Mouse (Mus musculus): ENCODE results near the gene Man1c1.

DNA sequence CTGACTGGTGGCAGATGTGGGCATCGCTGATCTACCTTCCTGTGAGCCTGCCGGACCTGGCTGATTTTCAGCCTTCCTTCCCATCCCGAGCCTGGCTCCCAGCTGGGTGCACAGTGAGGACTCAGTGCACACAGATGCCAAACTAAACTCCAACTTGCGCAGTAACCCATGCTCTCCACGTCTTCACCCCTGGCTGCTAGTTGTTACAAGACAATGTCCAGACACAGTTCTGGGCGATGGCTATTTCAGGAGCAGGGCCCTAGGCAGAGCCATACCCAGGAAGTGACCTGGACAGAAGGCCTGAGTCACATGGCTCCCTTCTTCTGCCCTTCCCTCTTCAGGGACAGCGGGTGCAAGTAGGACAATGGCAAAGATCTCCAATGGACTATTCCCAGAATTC, 76.0 kb downstream of the Man1c1 start:
- TF ChIP-seq MAFK (IDR thresholded peaks at IDR 0.05; ENCODE audit: insufficient replicate concordance, low read length) = no peak
- TF ChIP-seq SIN3A (IDR thresholded peaks at IDR 0.05; ENCODE audit: low read length) = no peak
- TF ChIP-seq POLR2A (IDR thresholded peaks at IDR 0.05; ENCODE audit: low read depth, low read length) = no peak
- no peak for TF ChIP-seq CTCF (conservative IDR thresholded peaks at IDR 0.05 in 1 of 2, IDR thresholded peaks at IDR 0.05 in 1 of 2; ENCODE audit: low read depth in 2 of 2, low read length in 2 of 2)
